Mouse (Mus musculus): ENCODE measurements at regions not wholly inside any gene's neighbourhood (a gene's known extent, or its start where the extent isn't known, plus 50 kb on each side); places are given as distances from the start of the nearest gene placed in this dataset.
A peak's percentile ranks its signal among the peaks of the same experiment; 100 is the strongest.

DNA sequence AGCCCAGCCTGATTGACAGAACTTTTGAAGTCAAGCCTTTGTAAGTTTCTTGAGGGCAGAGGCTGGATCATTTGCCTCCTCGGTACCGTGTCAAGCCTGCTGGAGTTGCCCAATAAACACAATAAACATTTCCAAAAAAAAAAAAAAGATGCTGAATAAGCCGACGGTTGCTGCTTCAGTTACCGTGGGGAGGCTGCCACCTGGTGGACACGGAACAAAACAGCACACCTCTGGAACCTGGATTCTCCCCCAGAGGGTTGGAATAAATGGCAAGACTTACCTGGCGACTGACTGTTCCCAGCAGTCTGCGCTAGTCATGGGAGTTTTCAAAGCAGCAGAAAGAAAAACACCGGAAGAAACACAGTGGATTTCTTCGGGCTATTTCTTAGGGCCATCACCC, 136.3 kb upstream of the Adamts18 start:
- TF ChIP-seq CTCF (IDR thresholded peaks at IDR 0.05; ENCODE audit: low read depth) (peak; percentile 89), EP300 (optimal IDR thresholded peaks at IDR 0.05) (no peak)

Measured in stomach, postnatal 0 days (tissue).